Mouse (Mus musculus) adrenal gland, adult 8-10 months (tissue): ENCODE results near the gene Phf12. TPM values are rescaled to one million over a fixed set of nuclear protein-coding genes. Genes with fewer than 3 reads are reported as not detected.
"Not testable (repeated sequence)": the region's sequence is repeated elsewhere in the genome, so short reads cannot be mapped to it uniquely, and the experiment has no call there.

Source experiments
- DNase-seq: peaks from one replicate; pipeline ENCODE4 v3.0.0; 2022
- total RNA-seq, 4 experiments: library from RNA; stranded (reverse); gene quantifications; 2 replicates each; pipeline ENCODE4 v1.2.4; 2022

The Phf12 gene
- total RNA-seq, 4 experiments from 2014 or later = 50.6 to 78.2 (median 63.1) TPM

DNA sequence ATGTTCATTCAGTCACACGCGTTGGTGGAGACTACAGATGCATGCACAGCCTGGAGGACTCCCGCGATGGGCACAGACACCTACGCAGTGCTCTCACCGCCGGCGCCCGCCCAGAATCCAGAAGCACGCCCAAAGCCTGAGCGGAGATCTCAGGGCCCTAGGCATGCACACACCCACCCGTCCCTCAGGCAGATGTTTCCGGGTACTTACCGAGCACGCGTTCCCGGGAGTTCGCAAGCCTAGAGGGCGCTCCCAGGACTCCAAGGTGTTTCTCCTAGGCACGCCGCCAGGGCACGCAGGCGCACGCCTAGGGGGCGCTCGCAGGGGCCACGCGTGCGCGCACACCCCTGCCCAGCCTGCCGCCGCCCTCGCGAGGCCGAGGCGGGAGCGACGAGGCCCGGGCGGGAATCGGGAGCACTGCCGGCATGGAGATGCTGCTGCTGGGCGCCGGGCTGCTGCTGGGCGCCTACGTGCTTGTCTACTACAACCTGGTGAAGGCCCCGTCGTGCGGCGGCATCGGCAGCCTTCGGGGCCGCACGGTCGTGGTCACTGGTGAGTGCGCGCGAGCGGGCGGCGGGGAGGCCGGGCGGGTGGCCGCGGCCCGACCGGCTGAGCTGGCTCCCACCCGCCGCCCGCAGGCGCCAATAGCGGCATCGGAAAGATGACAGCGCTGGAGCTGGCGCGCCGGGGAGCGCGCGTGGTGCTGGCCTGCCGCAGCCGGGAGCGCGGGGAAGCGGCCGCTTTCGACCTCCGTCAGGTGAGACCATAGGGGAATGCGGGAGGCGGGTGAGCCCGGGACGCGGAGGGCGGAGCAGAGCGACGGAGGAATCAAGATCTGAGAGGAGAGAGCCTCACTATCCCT, 49.6 kb downstream of the Phf12 start, which contains the start of gene Dhrs13:
Dhrs13 (plus strand) TSS at position 334 of the 862 bp plus-strand sequence.
- DNase-seq = peak; percentile 89

DNA sequence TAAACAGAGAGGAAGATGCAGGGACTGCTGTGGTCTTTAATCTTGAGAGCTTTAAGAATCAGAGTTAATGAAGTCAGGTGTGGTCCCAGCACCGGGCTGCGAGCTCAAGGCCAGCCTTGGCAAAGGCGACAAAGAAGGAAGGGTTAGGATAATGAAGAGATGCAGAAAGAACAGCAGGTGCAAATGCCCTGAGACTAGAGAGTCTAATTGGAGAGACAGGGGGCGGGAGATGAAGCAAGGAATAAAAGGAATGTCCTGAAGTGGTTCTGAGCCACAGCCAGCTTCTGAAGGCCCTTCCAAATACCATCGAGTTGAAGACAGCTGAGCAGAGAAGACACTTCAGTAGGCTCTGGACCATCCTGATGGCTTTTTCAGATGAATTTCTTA, 50.2 kb downstream of the Phf12 start:
- no peak for DNase-seq

DNA sequence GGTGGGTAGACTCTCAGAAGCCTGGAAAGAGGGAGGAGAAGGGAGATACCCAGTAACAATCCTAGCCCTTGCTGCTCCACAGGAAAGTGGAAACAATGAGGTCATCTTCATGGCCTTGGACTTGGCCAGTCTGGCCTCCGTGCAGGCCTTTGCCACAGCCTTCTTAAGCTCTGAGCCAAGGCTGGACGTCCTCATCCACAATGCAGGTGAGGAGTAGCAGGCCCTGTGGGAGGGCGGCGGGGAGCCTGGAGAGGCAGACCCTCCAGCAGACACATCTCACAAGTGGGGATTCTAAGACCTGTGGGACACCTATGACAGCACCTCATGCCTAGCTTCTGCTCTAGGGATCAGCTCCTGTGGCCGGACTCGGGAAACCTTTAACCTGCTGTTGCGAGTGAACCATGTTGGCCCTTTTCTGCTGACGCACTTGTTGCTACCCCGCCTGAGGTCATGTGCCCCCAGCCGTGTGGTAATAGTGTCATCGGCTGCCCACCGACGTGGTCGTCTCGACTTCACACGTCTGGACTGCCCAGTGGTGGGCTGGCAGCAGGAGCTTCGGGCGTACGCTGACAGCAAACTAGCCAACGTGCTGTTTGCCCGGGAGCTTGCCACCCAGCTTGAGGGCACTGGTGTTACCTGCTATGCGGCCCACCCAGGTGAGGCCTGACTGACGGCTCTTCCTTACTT, 51.5 kb downstream of the Phf12 start:
- peak; percentile 74 for DNase-seq

DNA sequence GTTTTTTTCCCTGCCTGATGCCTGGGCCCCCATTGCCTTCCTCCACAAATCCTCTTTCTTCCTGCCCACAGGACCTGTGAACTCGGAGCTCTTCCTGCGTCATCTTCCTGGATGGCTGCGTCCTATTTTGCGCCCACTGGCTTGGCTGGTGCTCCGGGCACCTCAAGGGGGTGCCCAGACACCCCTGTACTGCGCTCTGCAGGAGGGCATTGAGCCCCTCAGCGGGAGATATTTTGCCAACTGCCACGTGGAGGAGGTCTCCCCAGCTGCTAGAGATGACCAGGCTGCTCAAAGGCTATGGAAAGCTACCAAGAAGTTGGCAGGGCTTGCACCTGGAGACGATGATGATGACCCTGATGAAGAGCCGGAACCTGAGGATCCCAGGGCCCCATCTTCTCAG, 54.2 kb downstream of the Phf12 start:
- DNase-seq = no peak

GRCm38 (mm10) chr11:78037831-78038752, 55.5 kb downstream of the Phf12 start, which contains the start of gene Flot2:
Gene Flot2 (plus strand): TSS chr11:78037931.
- no peak for DNase-seq

DNA sequence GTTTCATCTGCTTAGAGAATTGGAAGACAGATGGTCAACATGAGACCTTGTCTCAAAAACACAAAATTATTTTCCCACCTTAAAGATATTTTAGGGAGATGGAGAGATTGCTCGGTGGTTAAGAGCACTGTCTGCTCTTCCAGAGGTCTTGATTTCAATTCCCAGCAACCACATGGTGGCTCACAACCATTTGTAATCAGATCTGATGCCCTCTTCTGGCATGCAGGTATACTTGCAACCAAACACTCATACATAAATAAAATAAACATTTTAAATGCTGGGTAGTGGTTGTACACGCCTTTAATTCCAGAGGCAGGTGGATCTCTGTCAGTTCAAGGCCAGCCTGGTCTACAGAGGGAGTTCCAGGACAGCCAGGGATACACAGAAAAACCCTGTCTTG, 58.3 kb downstream of the Phf12 start:
- DNase-seq = no peak

- not testable (repeated sequence) for DNase-seq
Observed at GRCm38 (mm10) chr11:78042290-78042870, 59.8 kb downstream of the Phf12 start.

DNA sequence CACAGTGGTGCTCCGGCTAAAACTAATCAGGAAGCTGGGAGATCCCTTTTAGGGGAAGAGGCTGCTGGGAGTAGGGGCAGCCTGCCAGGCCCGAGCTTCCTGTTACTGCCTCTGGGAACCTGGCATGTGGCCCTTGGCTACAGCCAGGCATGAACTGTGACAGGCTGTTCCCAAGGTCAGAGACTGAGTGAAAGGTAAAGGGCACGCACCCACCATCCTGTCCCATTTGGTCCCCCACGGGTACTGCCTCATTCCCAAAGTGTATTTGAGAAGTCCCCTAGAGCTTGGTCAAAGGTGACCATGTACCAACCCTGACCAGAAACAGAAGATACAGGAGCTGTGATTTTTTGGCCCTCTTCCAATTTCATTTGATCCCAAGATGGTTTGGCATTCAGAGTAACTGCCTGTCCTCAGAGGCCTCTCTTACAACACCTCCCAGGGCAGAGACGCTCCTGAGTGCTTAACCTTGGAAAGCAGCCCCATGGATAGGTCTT, 62.3 kb downstream of the Phf12 start:
- DNase-seq = peak; percentile 86

- not testable (repeated sequence) for DNase-seq
Observed at GRCm38 (mm10) chr11:78048637-78049036, 66.1 kb downstream of the Phf12 start.

- DNase-seq = no peak
Observed at GRCm38 (mm10) chr11:78053078-78053477, 70.5 kb downstream of the Phf12 start.

DNA sequence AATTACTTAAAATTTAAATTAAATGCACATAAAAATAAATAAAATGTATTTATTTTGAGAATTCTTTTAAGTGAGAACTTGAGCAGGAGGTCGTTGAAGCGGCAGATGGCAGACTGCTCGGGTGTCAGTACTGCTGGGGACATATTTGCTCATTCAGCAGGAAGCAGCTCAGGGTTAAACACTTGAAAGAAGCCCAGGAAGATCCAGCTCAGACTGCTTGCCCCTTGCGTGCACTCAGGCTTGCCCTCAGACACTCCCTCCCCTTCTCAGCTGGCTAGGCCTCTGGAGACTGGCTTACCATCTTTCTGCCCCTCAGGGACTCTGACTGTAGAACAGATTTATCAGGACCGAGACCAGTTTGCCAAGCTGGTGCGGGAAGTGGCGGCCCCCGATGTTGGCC, 74.4 kb downstream of the Phf12 start:
- no peak for DNase-seq

DNA sequence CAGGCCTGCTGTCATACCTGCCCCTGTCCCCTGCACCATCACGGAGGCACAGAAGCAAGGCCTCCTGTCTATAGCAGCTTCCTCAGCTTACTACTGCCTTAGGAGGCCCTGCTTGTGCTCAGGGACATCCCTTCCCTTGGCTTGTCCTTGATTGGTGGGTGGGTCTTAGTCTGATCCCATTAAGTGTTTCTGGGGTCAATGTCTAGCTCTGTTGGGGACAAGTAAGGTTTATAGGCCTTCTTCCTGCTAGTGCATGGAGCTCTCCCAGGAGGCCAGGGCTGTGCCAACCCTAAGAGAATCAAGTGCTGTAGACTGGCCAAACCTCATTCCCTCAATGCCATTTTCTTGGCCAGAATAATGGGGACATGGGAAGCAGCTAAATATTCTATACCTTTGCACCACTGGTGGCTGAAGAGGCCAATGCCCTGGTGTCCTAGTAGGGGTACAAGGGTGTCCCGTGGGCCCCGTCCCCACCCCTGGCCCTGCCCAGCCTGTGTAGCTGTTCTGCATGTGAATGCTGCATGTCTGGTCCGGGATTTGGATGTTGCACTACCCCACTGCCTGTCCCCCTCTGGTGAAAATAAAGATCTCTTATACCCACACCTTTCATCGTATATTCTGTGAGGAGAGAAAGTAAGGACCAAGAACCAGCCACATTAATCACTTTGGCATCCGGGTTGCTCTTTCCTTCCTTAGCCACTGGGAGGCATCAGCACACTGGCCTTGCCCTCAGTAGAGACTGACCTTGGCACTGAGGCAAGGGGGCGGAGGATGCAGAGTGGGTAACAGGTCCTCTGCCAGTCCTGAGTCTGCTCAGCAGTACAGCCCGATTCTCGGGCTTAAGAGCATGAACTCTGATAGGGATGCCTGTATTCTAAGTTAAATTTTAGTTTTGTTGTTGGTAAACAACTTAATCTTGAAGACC, 77.5 kb downstream of the Phf12 start:
- DNase-seq = peak; percentile 82

- DNase-seq = no peak
Observed at GRCm38 (mm10) chr11:78062563-78062962, 80.0 kb downstream of the Phf12 start.

DNA sequence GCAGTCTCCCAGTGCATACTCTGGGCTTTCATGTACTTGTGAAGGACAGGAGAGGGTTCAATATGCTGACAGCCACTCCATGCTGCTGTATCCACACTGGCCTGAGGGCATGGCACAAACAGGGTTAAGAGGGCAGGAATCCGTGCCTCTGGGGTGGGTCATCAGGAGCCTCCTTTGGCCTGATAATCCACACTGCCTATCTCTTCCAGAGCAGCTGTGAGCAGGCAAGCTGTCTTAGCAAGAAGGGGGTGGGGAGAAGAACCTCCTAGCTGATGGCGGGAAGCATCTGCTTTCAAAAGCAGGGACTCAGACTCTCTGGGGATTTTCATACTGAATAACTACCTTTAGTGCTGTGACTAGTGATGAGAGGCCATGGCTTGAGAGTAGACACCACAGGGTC, 83.4 kb downstream of the Phf12 start:
- no peak for DNase-seq

DNA sequence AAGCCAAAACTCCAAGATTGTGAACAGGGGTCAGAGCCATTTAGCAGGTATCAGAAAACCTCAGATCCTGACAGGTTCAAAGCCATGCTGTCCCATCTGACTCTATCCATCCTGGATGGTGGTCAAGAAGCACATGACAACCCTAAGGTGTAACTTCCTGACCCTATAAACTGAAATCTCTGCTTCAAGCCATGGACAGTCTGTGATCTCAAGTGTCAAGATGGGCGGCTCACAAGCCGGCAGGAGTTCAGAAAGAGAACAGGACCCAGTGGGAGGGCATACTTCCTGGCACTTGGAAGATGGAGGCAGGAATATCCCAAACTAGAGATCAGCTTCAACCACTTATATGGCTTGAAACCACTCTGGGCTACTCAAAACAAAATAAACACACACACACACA, 84.1 kb downstream of the Phf12 start:
- DNase-seq = no peak

GRCm38 (mm10) chr11:78067566-78067965, 85.0 kb downstream of the Phf12 start:
- no peak for DNase-seq

GRCm38 (mm10) chr11:78069130-78069529, 86.6 kb downstream of the Phf12 start:
- DNase-seq = no peak

DNA sequence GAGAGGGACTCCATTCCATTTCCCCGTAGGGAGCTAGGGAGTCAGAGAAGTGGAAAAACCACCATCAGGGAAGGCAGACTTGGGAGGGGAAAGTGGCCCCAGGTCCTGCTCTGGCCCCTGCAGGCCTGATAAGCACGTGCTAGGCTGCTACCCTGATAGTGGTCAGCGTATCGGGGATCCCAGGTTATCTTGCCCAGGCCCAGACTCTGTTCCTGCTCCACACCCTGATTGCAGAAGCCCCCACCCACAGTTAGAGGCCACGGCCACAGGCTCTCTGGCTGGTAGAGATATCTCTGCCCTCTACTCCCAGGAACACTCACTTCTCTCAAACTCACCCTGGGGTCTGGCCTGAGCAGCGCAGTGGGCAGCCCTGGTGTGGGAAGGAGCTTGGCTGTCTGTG, 87.1 kb downstream of the Phf12 start:
- DNase-seq = no peak

GRCm38 (mm10) chr11:78071938-78072337, 89.4 kb downstream of the Phf12 start:
- no peak for DNase-seq

DNA sequence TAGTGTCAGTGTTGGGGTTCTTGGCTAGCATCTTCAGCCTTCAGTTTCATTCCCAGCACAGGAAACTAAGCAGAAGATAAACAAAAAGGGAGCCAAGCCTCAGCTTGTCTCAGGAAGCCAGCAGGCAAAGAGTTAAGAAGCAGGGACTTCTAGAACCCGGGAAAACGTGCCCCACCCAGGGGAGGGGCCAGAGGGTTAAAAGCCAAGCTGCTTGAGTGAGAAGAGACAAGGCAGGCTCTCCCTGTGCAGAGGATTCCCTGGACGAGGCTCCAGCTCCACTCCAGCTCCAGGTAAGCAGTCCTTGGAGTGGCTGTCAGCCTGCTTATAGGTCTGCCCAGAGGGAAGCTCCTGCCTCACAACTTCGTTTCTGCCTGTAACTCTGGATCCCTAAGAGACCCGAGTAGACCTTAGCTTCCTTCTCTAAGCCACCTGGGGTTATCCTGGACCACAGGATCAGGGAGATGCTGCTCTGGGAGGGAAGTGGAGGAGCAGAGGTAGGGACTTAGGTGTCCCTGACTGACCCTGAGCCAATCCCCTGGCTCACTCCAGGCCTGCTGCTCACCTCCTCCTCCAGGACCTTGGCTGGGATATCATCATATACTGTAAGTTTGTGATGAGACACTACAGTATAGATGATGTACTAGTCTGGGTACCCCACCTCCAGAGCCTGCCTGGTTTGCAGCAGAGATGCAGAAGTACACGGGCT, 90.0 kb downstream of the Phf12 start:
- DNase-seq = no peak
